Mouse (Mus musculus) G1E (cell line): ENCODE data around the gene Etl4.

ENCODE experiments used
- CTCF ChIP-seq: IDR thresholded peaks from 2 replicates; pipeline ENCODE4 v1.5.1; 2012; ENCODE audit warnings: low read depth, low read length, inconsistent platforms, mixed read lengths
- GATA1 ChIP-seq: IDR thresholded peaks from 2 replicates; pipeline ENCODE4 v1.6.1; 2012; ENCODE audit warnings: borderline replicate concordance, low read length, inconsistent platforms, mixed read lengths
- GATA2 ChIP-seq: IDR thresholded peaks from 2 replicates; pipeline ENCODE4 v1.6.1; 2012; ENCODE audit warnings: low read depth, low read length, inconsistent platforms, borderline replicate concordance
- POLR2AphosphoS5 ChIP-seq: IDR thresholded peaks from 2 replicates; pipeline ENCODE4 v1.6.1; 2012; ENCODE audit warnings: low read depth, low read length, inconsistent platforms; ENCODE audit not compliant: insufficient replicate concordance

DNA sequence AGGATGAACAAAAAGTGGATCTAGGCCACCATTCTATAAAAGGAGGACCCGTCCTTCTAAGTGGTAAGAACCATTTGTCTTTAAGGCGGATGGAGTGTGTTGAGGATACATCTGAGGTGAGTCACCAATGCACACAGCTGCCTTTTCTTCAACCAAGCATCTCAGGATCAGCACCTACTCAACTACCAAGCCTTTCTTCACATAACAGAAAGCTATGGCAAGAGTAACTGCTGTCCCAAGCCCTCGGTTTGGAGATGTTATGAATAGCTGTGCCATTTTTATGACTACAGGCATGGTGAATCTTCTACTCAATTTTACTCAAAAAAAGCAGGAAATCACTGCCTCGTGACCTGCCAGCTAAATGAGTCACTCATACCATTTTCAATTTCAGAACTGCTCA, 258.6 kb downstream of the Etl4 start:
- TF ChIP-seq CTCF (no peak), GATA1 (no peak), GATA2 (no peak), POLR2AphosphoS5 (no peak)
